Mouse (Mus musculus): ENCODE results near the gene S1pr3. TPM values are rescaled to one million over a fixed set of nuclear protein-coding genes. Genes with fewer than 3 reads are reported as not detected.

The S1pr3 gene
- polyA plus RNA-seq, 1 experiment from 2014 or later, result 123 TPM

DNA sequence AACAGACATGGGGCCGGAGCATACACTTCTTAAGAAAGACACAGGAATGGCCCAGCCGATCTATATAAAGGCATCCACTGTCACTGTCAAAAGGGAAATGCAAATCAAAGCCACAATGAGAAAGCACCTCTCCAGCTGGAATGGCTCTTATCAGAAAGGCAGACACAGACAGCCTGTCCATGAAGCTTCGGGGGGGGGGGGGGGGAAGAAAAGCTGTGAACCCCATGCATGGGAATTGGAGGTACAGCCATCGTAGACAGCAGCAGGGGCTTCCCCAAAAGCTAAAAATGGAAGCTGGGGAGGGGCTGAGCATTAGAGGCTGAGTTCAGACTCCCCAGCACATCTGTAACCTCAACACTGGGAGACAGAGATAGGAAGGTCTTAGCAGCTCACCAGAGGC, 20.5 kb upstream of the S1pr3 start:
- H3K27ac ChIP-seq, result peak overlapping the region; percentile 39; the same call in 1 of the 2 replicates
- H3K36me3 ChIP-seq, result 0 out of 2 replicates have a peak, but pooled peaks cover 2% of the 10 kb centered on the region
- 67% methylated on average over 4 of the region's 4 CpGs for WGBS
- no peak overlapping the region for H3K4me3 ChIP-seq
- H3K9me3 ChIP-seq (replicated peaks), result no peaks in the 10 kb centered on the region
- DNase-seq (ENCODE audit: low spot score), result no peak
- peaks cover 60% of the 10 kb centered on the region for H3K4me1 ChIP-seq
- H3K27me3 ChIP-seq (ENCODE audit: low read depth, poor library complexity, severe bottlenecking), result no peaks in the 10 kb centered on the region

DNA sequence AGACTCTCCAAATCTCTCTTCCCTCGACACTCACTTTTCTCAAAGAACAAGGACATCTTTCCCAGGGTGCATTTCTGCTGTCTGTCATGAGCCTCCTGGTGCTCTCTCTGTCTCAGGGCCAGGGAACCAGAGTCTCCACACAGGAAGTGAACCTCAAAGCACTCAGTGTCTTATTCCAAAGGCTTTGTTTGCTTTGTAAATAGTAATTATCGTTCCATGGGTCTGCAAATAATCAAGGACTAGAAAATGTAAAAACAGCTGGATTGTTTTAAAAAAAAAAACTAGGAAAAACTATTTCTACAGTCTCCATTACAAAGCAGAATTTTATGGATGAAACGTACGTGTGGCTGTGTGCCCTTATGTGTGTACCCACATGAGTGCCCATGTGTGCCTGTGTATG, 18.0 kb upstream of the S1pr3 start:
- Histone ChIP-seq H3K4me1 (peaks cover 59% of the 10 kb centered on the region), H3K4me3 (no peak overlapping the region), H3K27me3 (ENCODE audit: low read depth, poor library complexity, severe bottlenecking) (no peaks in the 10 kb centered on the region), H3K36me3 (no peaks in the 10 kb centered on the region), H3K27ac (peak overlapping the region; percentile 74), H3K9me3 (replicated peaks) (no peaks in the 10 kb centered on the region; the same call in 1 of the 2 replicates)
- no peak for DNase-seq (ENCODE audit: low spot score)
- WGBS, result 69% methylated on average over 4 of the region's 4 CpGs

DNA sequence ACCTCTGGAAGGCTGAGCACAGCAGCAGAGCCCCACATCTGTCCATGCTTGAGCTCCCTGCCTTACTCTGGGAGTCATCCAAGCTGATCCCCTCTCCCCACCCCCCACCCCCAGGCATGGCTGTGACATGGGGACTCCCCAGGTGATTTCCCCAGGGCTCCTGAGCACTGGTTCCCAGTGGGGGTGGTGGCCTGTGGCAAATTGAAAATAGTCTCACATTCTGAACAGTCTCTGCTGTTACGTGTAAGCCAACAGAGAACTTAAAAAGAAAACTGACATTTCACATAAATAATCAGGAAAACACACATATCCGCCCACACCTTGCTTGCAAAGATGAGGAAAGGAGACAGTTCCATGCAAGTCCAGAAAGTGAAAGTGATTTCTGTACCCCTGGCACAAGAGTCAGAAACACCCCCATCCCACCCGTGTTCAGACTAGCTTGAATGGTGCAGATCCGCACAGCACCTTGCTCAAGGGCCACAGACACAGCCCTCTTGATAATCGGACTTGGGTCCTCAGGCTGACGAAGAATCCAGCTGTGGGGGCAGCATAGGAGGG, 17.0 kb upstream of the S1pr3 start:
- no peak for DNase-seq (ENCODE audit: low spot score)
- peak overlapping the region; percentile 51; the same call in 1 of the 2 replicates for H3K27ac ChIP-seq

DNA sequence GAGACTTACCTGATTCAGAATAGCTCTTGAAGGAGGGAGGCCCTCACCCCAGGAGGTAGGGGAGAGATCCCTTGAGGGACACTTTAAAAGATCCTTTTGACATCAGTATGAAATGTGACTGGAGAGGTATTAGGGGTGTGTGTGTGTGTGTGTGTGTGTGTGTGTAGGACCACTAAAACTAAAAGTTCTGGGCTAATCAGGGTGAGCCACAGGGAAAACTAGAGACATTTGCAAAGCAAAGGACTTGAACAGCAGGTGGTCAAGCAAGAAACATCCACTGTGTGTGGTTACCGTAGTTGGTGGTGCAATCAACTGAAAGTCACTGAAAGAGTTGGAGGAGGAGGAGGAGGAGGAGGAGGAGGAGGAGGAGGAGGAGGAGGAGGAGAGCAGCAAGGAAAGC, 16.2 kb upstream of the S1pr3 start:
- DNase-seq (ENCODE audit: low spot score), result no peak
- no peaks in the 10 kb centered on the region for H3K27me3 ChIP-seq (ENCODE audit: low read depth, poor library complexity, severe bottlenecking)
- H3K4me1 ChIP-seq, result peaks cover 48% of the 10 kb centered on the region
- no peak overlapping the region for H3K4me3 ChIP-seq
- H3K36me3 ChIP-seq, result no peaks in the 10 kb centered on the region
- WGBS, result 86% methylated on average over 1 of the region's 1 CpGs
- no peak overlapping the region for H3K27ac ChIP-seq
- H3K9me3 ChIP-seq (replicated peaks), result no peaks in the 10 kb centered on the region; the same call in 1 of the 2 replicates

More for the DNA sequence above, 17.0 kb upstream of the S1pr3 start:
- WGBS, result 90% methylated on average over 6 of the region's 6 CpGs
- Histone ChIP-seq H3K27me3 (ENCODE audit: low read depth, poor library complexity, severe bottlenecking) (no peaks in the 10 kb centered on the region), H3K4me1 (peaks cover 50% of the 10 kb centered on the region), H3K4me3 (no peak overlapping the region), H3K9me3 (replicated peaks) (no peaks in the 10 kb centered on the region; the same call in 1 of the 2 replicates), H3K36me3 (no peaks in the 10 kb centered on the region)

DNA sequence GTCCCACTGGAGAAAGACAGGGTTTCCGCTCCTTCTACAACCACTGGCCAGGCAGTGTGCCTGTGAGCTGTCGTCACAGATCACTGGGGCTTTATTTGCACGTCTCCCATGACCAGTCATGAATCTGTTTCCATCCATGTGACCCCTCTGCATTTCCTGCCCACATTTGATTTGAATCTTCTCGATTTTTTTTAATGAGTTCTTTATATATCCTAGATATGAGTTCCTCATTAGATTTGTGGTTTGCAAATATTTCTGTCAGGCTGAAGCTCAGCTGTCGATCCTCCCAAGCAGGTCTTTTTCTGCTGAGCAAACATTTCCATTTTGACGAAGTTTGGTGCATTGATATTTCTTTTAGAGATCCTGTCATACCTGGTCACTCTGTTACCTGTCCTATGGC, 10.6 kb upstream of the S1pr3 start:
- WGBS, result 85% methylated on average over 6 of the region's 6 CpGs
- no peaks in the 10 kb centered on the region for H3K27me3 ChIP-seq (ENCODE audit: low read depth, poor library complexity, severe bottlenecking)
- no peak for DNase-seq (ENCODE audit: low spot score)
- no peak overlapping the region for H3K4me3 ChIP-seq
- no peaks in the 10 kb centered on the region; the same call in 1 of the 2 replicates for H3K9me3 ChIP-seq (replicated peaks)
- no peaks in the 10 kb centered on the region for H3K36me3 ChIP-seq
- no peak overlapping the region for H3K27ac ChIP-seq
- H3K4me1 ChIP-seq, result peaks cover 18% of the 10 kb centered on the region

DNA sequence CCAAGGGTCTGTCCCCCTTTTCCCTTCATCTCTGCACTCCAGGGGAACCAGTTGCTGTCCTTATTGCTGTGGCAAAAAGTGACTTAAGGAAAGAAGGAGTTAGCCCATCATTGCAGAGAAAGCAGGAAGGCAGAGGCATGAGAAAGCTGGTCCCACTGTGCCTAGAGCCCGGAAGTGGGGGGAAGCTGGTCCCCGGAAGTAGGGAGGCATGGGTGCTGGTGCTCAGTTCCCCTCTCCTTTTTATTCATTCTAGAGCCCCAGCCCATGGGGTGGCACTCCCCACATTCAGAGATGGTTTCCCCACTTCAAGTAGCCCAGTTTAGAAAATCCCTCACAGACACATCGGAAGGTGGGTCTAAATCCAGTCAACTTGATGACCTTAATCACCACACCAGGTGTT, 8.9 kb upstream of the S1pr3 start:
- WGBS, result 91% methylated on average over 3 of the region's 3 CpGs
- Histone ChIP-seq H3K9me3 (replicated peaks) (no peaks in the 10 kb centered on the region; the same call in 1 of the 2 replicates), H3K36me3 (no peaks in the 10 kb centered on the region), H3K27me3 (ENCODE audit: low read depth, poor library complexity, severe bottlenecking) (no peaks in the 10 kb centered on the region), H3K4me1 (peaks cover 18% of the 10 kb centered on the region), H3K27ac (no peak overlapping the region), H3K4me3 (no peak overlapping the region)
- DNase-seq (ENCODE audit: low spot score), result no peak

DNA sequence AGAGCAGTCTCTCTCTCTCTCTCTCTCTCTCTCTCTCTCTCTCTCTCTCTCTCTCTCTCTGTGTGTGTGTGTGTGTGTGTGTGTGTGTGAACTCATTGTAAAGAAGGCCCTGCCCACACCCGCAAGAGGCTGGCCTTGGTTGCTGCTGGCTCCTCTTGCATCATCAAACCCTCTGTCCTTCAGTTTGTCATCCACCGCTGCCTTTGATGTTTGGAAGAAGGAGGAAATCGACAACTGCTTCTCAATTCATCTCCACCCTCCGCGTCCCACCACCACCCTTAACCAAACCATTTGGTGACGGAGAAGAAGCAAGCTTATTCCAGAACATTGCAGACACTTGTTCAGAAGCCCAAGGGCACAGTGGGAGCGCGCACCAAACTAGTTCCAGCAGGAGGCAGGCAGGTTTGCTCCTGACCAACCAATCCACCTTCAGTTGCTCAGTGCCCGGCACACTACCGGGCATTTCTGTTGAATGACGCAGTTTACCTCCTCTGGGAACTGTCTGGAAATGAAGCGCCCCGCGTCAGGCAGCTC, 8.2 kb upstream of the S1pr3 start:
- 10% methylated on average over 14 of the region's 14 CpGs for WGBS
- H3K27ac ChIP-seq, result peak overlapping the region; percentile 81
- no peaks in the 10 kb centered on the region for H3K36me3 ChIP-seq
- DNase-seq (ENCODE audit: low spot score), result peak; percentile 54
- peaks cover 18% of the 10 kb centered on the region for H3K4me1 ChIP-seq
- no peaks in the 10 kb centered on the region; the same call in 1 of the 2 replicates for H3K9me3 ChIP-seq (replicated peaks)
- no peaks in the 10 kb centered on the region for H3K27me3 ChIP-seq (ENCODE audit: low read depth, poor library complexity, severe bottlenecking)
- H3K4me3 ChIP-seq, result peak overlapping the region; percentile 51

DNA sequence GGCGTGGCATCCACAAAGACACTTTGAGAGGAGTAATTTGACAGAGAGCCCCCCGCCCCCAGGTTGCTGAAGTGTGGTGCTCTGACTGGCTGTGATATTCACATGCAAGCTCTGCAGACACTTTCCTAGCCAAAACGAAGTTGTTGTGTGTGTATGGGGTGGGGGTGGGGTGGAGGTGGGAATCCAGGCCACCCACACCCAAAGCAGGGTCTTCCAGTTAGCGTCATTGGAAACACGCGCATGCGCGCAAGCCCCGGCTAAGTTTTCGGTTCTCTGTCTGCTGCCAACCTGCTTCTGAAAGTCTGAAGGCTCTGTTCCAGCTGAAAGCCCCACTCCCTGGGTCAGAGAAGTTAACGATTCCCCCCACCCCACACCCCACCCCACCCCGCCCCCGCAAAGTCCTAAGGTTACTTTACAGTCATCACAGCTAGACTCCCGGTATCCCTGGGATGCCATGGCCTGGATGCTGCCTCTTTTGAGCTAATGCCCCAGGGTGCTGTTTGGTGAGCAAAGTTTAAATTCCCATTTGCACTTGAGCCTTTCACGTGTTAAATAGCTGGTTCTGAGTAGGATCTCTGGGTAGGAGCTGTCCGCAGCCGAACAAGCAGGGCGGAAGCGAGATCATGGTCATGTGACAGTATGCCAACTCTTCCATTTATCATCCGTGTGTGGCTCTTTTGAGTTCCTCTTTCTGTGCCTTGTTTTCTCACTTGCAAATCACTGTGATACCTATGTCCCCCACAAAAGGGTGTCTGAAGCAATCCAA, 7.5 kb upstream of the S1pr3 start:
- Histone ChIP-seq H3K36me3 (no peaks in the 10 kb centered on the region), H3K27me3 (ENCODE audit: low read depth, poor library complexity, severe bottlenecking) (no peaks in the 10 kb centered on the region), H3K4me1 (peaks cover 18% of the 10 kb centered on the region), H3K4me3 (peak overlapping the region; percentile 51), H3K9me3 (replicated peaks) (no peaks in the 10 kb centered on the region), H3K27ac (peak overlapping the region; percentile 81)
- peak; percentile 77 for DNase-seq (ENCODE audit: low spot score)
- 9% methylated on average over 20 of the region's 20 CpGs for WGBS

DNA sequence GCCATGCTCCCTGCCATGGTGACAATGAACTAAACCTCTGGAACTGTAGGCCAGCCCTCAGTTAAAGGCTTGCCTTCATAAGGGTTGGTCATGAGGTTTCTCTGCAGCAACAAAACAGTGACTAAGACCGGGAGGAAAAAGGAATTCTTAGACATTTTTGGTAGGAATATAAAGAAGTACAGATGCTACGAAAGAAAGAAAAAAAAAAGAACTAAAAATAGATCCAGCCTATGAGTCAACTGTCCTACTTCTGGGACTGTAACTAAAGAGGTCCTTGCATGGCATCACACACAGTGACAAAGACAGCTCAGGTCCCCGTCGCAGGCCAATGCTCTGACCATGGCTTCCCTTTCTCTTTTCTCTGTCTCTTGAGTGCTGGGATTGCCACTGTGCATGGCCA, 3.9 kb upstream of the S1pr3 start:
- Histone ChIP-seq H3K36me3 (no peaks in the 10 kb centered on the region), H3K27me3 (ENCODE audit: low read depth, poor library complexity, severe bottlenecking) (peaks cover 12% of the 10 kb centered on the region; the same call in 1 of the 2 replicates), H3K4me3 (no peak overlapping the region), H3K4me1 (peaks cover 44% of the 10 kb centered on the region), H3K9me3 (replicated peaks) (no peaks in the 10 kb centered on the region), H3K27ac (peak overlapping the region; percentile 36; the same call in 1 of the 2 replicates)
- 87% methylated on average over 4 of the region's 4 CpGs for WGBS
- DNase-seq (ENCODE audit: low spot score), result no peak

DNA sequence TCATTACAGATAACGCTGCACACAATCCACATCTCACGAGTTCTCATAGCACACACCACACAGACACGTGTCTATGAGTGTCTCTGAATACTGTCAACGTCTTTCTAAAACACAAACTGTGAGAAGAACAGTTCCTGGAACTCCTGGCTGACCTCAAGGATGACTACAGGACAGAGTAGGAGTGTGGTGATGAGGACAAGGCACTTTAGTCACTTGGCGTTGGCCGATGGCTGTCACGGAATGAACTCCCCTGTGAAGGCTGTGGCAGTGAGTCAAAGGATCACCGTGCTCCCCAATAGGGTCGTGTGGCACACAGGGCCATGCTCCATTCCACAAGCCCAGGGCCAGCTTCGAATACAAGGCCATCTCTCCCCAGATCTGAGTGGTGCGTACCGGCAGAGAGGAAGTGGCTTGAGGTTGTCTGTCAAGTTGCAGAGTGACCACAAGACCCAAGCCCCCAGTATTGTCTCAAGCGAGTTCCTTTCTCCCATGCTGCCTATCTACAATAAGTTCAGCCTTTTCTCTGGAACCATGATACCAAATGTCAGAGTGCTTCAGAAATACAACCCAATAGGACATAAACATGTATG, 2.6 kb upstream of the S1pr3 start:
- Histone ChIP-seq H3K4me3 (no peak overlapping the region), H3K36me3 (no peaks in the 10 kb centered on the region), H3K9me3 (replicated peaks) (no peaks in the 10 kb centered on the region), H3K27ac (no peak overlapping the region), H3K4me1 (peaks cover 46% of the 10 kb centered on the region), H3K27me3 (ENCODE audit: low read depth, poor library complexity, severe bottlenecking) (peaks cover 12% of the 10 kb centered on the region; the same call in 1 of the 2 replicates)
- WGBS, result 91% methylated on average over 13 of the region's 13 CpGs
- DNase-seq (ENCODE audit: low spot score), result no peak

DNA sequence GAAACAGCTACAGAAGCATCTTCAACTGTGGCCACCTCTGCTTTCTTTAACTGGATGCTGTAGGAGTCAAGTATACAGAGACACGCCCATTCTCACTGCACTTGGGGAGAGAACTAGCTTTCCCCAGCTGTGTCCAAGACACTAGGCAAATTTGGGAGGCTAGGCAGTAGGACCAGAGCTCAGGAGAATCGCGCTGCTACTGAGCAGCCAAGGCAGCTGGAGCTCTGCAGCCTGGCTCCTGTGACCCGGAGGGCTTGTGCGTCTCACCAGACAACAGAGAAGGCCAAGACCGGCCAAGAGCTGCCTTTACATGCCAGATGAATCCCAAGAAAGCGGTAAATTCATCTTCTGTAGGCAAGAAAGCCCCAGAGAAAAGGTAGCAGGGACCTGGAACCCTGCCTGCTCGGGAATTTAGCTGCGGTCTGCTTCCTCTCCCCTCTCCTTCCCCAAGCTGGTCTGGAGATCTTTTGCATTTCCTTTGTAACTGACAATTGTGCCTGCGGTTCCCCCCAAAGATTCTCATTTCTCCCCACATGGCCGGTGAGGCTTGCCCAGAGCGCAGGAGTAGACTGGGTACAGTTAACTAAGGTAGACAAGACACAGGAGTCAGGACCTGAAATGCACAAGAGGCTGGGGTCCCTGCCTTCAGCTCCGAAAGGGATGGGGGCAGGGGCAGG, 760 bp upstream of the S1pr3 start:
- Histone ChIP-seq H3K4me3 (peak overlapping the region; percentile 76), H3K27ac (peak overlapping the region; percentile 91), H3K9me3 (replicated peaks) (no peaks in the 10 kb centered on the region), H3K4me1 (peaks cover 58% of the 10 kb centered on the region), H3K27me3 (ENCODE audit: low read depth, poor library complexity, severe bottlenecking) (peaks cover 12% of the 10 kb centered on the region; the same call in 1 of the 2 replicates), H3K36me3 (no peaks in the 10 kb centered on the region)
- 24% methylated on average over 13 of the region's 13 CpGs for whole genome bisulfite sequencing
- no peak for DNase-seq (ENCODE audit: low spot score)

DNA sequence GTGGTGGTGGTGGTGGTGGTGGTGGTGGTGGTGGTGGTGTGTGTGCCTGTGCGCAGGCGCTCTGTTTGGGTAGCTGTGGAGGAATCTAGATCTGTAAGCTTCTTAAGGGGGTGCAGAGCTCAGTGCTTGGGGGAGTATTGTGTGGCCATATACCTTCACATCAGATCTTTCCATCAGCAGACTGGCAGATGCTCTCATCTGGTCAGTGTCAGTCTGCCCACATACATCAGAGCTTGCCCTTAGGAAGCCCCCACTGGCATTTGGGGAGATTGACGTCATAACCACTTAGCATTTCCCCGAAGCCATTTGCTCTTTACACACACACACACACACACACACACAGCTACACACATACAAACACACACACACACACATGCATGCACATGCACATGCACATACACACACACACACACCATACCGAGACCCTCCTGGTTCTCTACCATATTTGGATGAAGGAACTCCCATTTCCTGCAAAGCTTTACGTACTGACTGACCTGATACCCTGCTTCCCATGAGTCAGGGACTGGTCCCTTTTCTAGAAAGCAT, 1.6 kb downstream of the S1pr3 start:
- H3K4me3 ChIP-seq, result peak overlapping the region; percentile 76
- no peak for DNase-seq (ENCODE audit: low spot score)
- peaks cover 22% of the 10 kb centered on the region for H3K36me3 ChIP-seq
- peaks cover 72% of the 10 kb centered on the region for H3K4me1 ChIP-seq
- H3K27me3 ChIP-seq (ENCODE audit: low read depth, poor library complexity, severe bottlenecking), result peaks cover 12% of the 10 kb centered on the region; the same call in 1 of the 2 replicates
- peaks cover 3% of the 10 kb centered on the region; the same call in 1 of the 2 replicates for H3K9me3 ChIP-seq (replicated peaks)
- peak overlapping the region; percentile 91 for H3K27ac ChIP-seq
- 59% methylated on average over 6 of the region's 6 CpGs for WGBS

All from limb, embryonic 10.5 days (tissue).